Mouse (Mus musculus) midbrain, embryonic 13.5 days (tissue): ENCODE results near the gene Cyp2w1. TPM values are rescaled to one million over a fixed set of nuclear protein-coding genes. Genes with fewer than 3 reads are reported as not detected.
A peak's percentile ranks its signal among the peaks of the same experiment; 100 is the strongest.

Experiments
- ATAC-seq: fragments of 200-750 bp; cut with Nextera tagmentation; 2 replicates; pipeline ENCODE4 v1.8.0; 2017; ENCODE audit warnings: mild to moderate bottlenecking, moderate TSS enrichment, moderate library complexity
- H3K27ac ChIP-seq: fragments of 300-500 bp; sonication (generic); 2 replicates; pipeline ENCODE4 v1.5.1; 2015; ENCODE audit warnings: inconsistent platforms, mild to moderate bottlenecking, moderate library complexity
- H3K27me3 ChIP-seq: fragments of 300-500 bp; sonication (generic); 2 replicates; pipeline ENCODE4 v1.6.1; 2015; ENCODE audit warnings: mild to moderate bottlenecking, inconsistent platforms
- H3K36me3 ChIP-seq: fragments of 300-500 bp; sonication (generic); 2 replicates; pipeline ENCODE4 v1.6.1; 2015; ENCODE audit warnings: mild to moderate bottlenecking, inconsistent platforms
- H3K4me1 ChIP-seq: fragments of 300-500 bp; sonication (generic); replicated peaks from 2 replicates; pipeline ENCODE4 v1.6.1; 2015; ENCODE audit warnings: inconsistent platforms
- H3K4me2 ChIP-seq: fragments of 300-500 bp; sonication (generic); replicated peaks from 2 replicates; pipeline ENCODE4 v1.6.1; 2015; ENCODE audit warnings: moderate library complexity, mild to moderate bottlenecking, inconsistent platforms
- H3K4me3 ChIP-seq: fragments of 300-500 bp; sonication (generic); replicated peaks from 2 replicates; pipeline ENCODE4 v1.5.1; 2015; ENCODE audit warnings: mild to moderate bottlenecking, inconsistent platforms
- H3K9ac ChIP-seq: fragments of 300-500 bp; sonication (generic); replicated peaks from 2 replicates; pipeline ENCODE4 v1.6.1; 2015; ENCODE audit warnings: mild to moderate bottlenecking, inconsistent platforms
- H3K9me3 ChIP-seq: fragments of 300-500 bp; sonication (generic); 2 replicates; pipeline ENCODE4 v1.6.1; 2016; ENCODE audit warnings: mild to moderate bottlenecking, inconsistent platforms
- WGBS: fragments of 180-500 bp; shearing (Covaris S2); methylation state at CpG from one replicate; pipeline ENCODE4 v1.1.7; 2015; 5-methylcytosine and 5-hydroxymethylcytosine counted together
- polyA plus RNA-seq: library from polyadenylated mRNA; unstranded; fragments of >200 nt; fragmentation: Nextera tagmentation; extraction: Ambion mirVana; gene quantifications from 2 replicates; pipeline ENCODE4 v1.2.1, GENCODE M21; 2015

Gene Cyp2w1
- not detected in 2 replicates for polyA plus RNA-seq

DNA sequence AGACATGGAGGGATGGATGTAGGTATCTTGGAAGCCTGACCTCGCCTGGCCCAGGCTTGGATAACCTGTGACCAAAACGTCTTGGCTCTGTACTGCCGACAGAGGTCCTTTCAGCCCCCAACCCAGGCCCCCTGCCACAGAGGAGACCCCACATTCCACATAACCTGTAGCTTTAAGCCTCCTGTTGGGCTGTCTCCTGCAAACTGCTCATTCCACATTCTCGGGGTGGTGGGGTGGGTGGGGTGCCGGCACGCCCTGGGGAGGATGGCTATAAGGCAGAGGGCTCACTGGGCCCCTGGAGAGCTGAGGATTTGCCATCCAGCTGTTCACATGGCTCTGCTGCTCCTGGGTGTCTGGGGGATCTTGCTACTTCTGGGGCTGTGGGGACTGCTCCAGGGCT is at the start of gene Cyp2w1:
Cyp2w1 (plus strand) TSS at position 301 of the 400 bp plus-strand sequence.
- Histone ChIP-seq H3K9me3 (no peaks in the 10 kb centered on the region), H3K4me1 (peaks cover 9% of the 10 kb centered on the region), H3K27ac (no peak within 1 kb of the TSS), H3K4me2 (no peak within 1 kb of the TSS), H3K4me3 (no peak within 1 kb of the TSS), H3K9ac (peak within 1 kb of the TSS; percentile 36; the same call in 1 of the 2 replicates), H3K36me3 (no peaks in the 10 kb centered on the region), H3K27me3 (peaks cover 7% of the 10 kb centered on the region; the same call in 1 of the 2 replicates)
- 68% methylated on average over 6 of the region's 6 CpGs for WGBS
- no peak for ATAC-seq

DNA sequence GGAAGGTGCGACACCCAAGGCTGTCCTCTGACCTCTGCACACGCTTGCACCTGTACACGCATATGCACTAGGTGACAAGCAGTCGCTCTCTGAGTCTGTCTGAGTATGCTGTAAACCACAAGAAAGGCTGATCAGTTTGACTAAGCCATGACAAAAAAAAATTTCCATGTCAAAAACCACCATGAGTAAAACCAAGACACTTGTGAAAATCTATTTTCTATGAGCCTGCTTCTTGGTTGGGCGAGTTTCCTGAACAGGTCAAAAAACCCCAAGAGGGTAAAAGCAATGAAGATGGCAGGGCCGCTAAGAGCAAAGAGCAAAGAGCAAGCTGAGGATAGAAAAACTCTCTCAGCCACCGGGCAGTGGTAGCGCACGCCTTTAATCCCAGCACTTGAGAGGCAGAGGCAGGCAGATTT is 48.8 kb upstream of the Cyp2w1 start:
- ATAC-seq: no peak

DNA sequence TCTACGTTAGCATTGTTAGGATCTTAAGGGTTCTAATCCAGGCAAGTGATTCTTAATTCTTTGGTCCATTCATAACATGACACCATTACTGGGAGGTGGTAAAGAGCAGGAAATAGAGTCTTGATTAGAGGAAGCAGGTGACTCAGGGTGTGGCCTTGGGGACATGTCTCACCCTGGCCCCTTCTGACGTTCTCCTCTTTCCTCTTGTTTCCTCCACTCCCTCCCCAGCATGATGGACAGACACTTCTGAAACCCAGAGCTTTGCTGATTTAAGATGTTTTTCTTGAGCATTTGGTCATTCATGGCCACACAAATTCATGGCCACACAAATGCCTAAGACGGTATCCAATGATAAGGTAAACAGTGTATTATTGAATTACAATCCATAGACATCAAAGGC is 42.5 kb upstream of the Cyp2w1 start:
- no peak for ATAC-seq
- WGBS: 83% methylated on average over 3 of the region's 3 CpGs

More for the DNA sequence above, 48.8 kb upstream of the Cyp2w1 start:
- Histone ChIP-seq H3K9me3 (no peaks in the 10 kb centered on the region), H3K36me3 (no peaks in the 10 kb centered on the region), H3K9ac (no peak overlapping the region), H3K27me3 (no peaks in the 10 kb centered on the region), H3K4me1 (no peaks in the 10 kb centered on the region), H3K27ac (no peak overlapping the region), H3K4me2 (no peak overlapping the region), H3K4me3 (no peak overlapping the region)
- 87% methylated on average over 9 of the region's 9 CpGs for WGBS

DNA sequence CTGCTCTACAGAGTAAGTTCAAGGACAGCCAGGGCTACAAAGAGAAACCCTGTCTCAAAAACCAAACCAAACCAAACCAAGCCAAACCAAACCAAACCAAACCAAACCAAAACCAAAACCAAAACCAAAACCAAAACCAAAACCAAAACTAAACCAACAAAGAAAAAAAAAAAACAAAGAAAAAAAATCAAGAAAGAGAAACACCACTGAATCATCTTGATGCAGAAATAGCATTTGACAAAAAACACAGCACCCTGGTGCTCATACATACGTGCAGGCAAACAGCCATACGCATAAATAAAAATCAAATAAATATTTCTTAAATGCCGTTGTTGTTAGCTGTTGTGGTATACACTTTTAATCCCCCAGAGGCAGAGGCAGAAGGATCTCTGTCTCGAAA is 41.9 kb upstream of the Cyp2w1 start:
- no peak overlapping the region for H3K4me3 ChIP-seq
- 94% methylated on average over 4 of the region's 4 CpGs for whole genome bisulfite sequencing
- no peaks in the 10 kb centered on the region for H3K27me3 ChIP-seq
- ATAC-seq: no peak
- H3K4me2 ChIP-seq: no peak overlapping the region
- no peaks in the 10 kb centered on the region for H3K4me1 ChIP-seq
- no peak overlapping the region for H3K9ac ChIP-seq
- no peaks in the 10 kb centered on the region for H3K36me3 ChIP-seq
- H3K9me3 ChIP-seq: no peaks in the 10 kb centered on the region
- H3K27ac ChIP-seq: no peak overlapping the region

More for the DNA sequence above, 42.5 kb upstream of the Cyp2w1 start:
- Histone ChIP-seq H3K9me3 (no peaks in the 10 kb centered on the region), H3K4me3 (no peak overlapping the region), H3K4me1 (no peaks in the 10 kb centered on the region), H3K27ac (no peak overlapping the region), H3K9ac (no peak overlapping the region), H3K27me3 (no peaks in the 10 kb centered on the region), H3K4me2 (no peak overlapping the region), H3K36me3 (no peaks in the 10 kb centered on the region)

DNA sequence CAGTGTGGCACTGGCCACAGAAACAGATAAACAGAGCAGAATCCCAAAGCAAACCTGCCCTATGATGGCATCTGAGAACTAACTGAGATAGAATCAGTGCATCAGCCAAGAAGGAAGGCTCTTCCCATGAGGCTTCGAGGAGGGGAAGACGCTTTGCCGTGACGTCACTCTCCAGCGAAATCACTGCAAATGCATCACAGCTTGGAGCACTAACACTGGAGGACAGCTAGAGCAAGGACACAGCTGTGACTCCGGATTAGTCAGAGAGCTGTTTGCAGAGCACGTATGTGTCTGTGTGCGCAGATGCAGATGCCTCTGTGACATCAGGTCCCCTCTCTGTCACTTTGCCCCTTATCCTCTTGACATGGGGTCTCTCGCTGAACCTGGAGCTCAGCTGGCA is 40.6 kb upstream of the Cyp2w1 start:
- no peak for ATAC-seq
- 89% methylated on average over 9 of the region's 9 CpGs for WGBS
- Histone ChIP-seq H3K4me3 (no peak overlapping the region), H3K27me3 (no peaks in the 10 kb centered on the region), H3K36me3 (no peaks in the 10 kb centered on the region), H3K4me2 (no peak overlapping the region), H3K4me1 (no peaks in the 10 kb centered on the region), H3K27ac (no peak overlapping the region), H3K9ac (no peak overlapping the region), H3K9me3 (no peaks in the 10 kb centered on the region)

DNA sequence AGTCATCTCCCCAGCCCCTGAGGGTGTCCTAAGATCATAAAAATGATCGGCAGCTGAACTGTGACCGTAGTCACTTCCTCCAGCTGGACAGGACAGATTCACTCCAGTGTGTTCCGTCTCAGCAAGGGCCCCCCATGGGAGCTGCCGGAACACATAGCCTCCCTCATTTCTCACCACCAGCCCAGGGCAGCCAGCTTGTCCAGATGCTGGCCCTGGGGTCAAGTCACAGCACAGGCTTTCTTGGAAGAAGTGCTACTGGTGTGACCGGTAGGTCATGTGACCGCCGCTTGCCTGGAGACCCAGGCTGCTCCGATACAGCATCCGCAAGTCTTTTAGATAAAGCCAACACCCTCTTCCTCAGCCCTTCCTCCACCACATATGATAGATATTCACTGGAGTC is 38.9 kb upstream of the Cyp2w1 start:
- Histone ChIP-seq H3K9me3 (no peaks in the 10 kb centered on the region), H3K4me2 (no peak overlapping the region), H3K9ac (no peak overlapping the region), H3K36me3 (no peaks in the 10 kb centered on the region), H3K27me3 (no peaks in the 10 kb centered on the region), H3K4me3 (no peak overlapping the region), H3K27ac (no peak overlapping the region), H3K4me1 (no peaks in the 10 kb centered on the region)
- WGBS: 95% methylated on average over 9 of the region's 9 CpGs
- ATAC-seq: no peak

DNA sequence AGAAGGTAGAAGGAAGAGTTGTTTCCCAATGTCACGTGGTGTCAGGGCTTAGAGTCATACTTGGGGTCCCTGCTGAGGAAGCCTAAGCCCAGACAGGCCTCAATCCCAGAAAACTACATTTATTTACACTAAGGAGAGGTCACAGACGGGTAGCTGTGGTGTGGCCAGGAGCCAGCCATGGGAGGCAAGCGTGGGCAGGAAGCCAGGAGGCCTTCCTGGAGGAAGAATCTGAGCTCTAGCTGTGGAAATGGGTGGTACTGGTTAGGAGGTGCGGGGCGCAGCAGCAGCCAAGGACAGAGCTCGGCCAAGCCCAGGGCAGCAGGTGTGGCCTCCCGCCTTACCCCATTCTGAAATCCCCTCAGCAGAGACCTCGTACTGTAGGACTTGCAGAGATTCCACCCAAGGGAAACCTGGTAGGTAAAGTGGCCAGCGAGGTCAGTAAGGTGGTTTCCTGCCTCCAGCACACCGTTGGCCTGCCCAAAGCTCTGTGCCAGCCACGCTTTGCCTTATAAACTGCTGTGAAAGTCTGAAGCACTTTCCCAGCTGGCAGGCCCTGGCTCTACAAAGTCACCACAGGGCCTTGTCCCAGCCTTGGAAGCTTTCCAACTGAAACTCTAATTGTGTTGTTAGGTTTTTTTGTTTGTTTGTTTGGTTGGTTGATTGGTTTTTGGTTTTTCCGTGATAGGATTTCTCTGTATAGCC is 37.3 kb upstream of the Cyp2w1 start:
- Histone ChIP-seq H3K4me3 (no peak overlapping the region), H3K27me3 (no peaks in the 10 kb centered on the region), H3K4me2 (no peak overlapping the region), H3K4me1 (no peaks in the 10 kb centered on the region), H3K36me3 (no peaks in the 10 kb centered on the region), H3K27ac (no peak overlapping the region), H3K9me3 (no peaks in the 10 kb centered on the region), H3K9ac (no peak overlapping the region)
- 80% methylated on average over 12 of the region's 12 CpGs for WGBS
- ATAC-seq: no peak

DNA sequence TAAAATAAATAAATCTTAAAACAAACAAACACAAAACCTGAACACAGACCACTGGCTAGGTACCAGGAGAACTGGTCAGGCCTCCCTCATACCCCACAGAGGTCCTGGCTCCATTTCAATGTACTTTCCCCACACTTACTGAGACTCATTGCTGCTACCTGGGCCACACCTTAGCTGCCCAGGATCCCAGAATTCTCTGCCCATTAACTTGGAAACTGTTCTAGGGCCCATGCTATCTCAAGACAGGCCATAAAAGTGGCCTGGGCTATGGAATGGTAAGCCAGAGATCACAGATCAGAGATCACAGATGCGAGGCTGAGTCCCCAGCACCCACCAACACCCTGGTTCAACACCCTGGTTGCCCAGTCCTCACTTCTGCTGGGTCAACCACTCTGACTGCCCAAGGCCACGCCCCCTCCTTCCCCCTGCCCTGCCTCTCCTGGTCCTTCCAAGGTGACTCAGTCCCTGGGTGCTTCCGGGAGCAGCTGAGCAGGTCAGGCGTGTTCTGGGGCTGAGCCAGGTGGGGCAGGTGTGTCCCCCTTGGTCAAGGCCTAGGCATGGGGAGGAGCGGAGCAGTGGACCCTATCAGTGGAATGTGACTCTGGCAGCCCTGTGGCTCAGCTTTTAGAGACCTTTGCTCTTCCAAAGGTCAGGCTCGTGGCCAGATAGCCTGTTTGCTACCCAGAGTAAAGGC is 35.3 kb upstream of the Cyp2w1 start:
- H3K9me3 ChIP-seq: no peaks in the 10 kb centered on the region
- no peak overlapping the region for H3K9ac ChIP-seq
- WGBS: 81% methylated on average over 6 of the region's 6 CpGs
- no peak for ATAC-seq
- no peak overlapping the region for H3K4me2 ChIP-seq
- no peak overlapping the region for H3K4me3 ChIP-seq
- H3K4me1 ChIP-seq: no peaks in the 10 kb centered on the region
- no peaks in the 10 kb centered on the region for H3K36me3 ChIP-seq
- no peaks in the 10 kb centered on the region for H3K27me3 ChIP-seq
- no peak overlapping the region for H3K27ac ChIP-seq

DNA sequence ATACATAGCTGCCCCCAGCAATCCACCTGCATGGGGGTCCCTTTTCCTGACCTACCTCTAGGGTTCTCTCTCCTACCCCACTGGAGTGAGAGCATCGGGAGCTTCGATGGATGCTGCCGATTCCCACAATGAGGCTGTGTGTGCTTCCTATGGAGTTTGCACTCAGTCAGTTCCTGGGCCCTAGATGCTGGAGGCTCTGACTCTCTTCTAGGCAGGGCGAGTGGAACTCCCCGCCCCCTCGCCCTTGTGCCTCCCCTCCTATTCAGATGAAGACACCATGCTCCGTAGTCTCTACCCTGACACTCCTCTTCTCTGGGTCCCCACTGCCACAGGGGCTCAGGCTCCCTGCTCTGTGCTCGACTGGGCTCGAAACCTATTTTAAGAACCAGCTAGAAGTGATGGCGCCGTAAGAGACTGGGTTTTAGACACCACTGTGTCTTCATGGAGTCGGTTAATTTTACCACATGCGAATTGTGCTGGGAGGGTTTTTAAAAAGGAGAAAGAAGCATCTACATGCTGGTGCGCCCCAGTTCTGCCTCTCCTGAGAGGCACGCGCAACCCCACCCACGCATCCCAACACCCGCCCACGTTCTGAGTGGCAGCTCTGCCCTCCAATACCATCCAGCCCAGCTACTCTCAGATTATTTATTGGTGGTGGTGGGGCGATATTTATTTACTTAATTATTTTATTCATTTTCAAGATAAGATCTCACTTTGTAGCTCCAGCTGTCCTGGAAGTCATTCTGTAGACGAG is 34.5 kb upstream of the Cyp2w1 start:
- Histone ChIP-seq H3K9ac (no peak overlapping the region), H3K4me3 (no peak overlapping the region), H3K36me3 (no peaks in the 10 kb centered on the region), H3K27me3 (peaks cover 5% of the 10 kb centered on the region; the same call in 1 of the 2 replicates), H3K9me3 (no peaks in the 10 kb centered on the region), H3K27ac (no peak overlapping the region), H3K4me1 (no peaks in the 10 kb centered on the region), H3K4me2 (no peak overlapping the region)
- ATAC-seq: no peak
- WGBS: 66% methylated on average over 21 of the region's 21 CpGs

DNA sequence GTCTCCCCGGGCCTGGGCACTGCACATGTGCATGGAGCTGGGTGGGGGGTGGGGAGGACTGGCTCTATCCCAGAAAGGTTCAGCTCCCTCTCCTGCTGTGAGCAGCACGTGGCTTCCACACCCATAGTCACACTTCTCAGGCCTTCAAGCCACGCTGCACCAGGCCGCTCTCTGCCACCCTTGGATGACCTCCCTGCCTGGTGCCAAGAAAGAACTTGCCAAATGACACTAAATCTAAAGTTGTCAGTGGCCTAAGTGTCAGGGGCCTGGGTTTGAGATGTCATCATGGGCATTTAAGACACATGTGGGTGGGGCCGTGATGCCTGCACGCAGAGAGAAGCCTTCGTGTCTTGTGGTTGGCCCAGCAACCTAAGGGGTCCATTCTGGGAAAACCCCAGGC is 32.0 kb upstream of the Cyp2w1 start:
- H3K4me2 ChIP-seq: no peak overlapping the region
- no peaks in the 10 kb centered on the region for H3K36me3 ChIP-seq
- no peak overlapping the region for H3K27ac ChIP-seq
- 82% methylated on average over 7 of the region's 7 CpGs for WGBS
- no peaks in the 10 kb centered on the region for H3K9me3 ChIP-seq
- peaks cover 19% of the 10 kb centered on the region for H3K4me1 ChIP-seq
- peaks cover 29% of the 10 kb centered on the region for H3K27me3 ChIP-seq
- no peak overlapping the region for H3K9ac ChIP-seq
- no peak overlapping the region for H3K4me3 ChIP-seq
- no peak for ATAC-seq

DNA sequence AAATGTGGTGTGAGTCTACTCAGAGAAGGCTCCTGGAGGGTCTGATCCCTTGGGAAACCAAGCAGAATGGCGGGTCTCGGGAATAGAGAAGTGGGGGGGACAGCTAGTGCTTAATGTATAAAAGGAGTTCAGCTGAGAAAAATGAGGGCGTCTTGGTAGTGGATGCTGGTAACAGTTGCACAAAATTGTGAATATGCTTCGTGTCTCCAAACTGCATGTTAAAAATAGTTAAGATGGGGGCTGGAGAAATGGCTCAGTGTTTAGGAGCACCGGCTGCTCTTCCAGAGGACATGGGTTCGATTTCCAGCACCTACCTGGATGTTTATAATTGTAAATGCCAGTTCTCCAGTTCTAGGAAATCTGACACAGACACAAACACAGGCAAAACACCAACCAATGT is 31.1 kb upstream of the Cyp2w1 start:
- WGBS: 79% methylated on average over 6 of the region's 6 CpGs
- ATAC-seq: no peak
- Histone ChIP-seq H3K9me3 (no peaks in the 10 kb centered on the region), H3K27ac (no peak overlapping the region), H3K36me3 (no peaks in the 10 kb centered on the region), H3K4me1 (peaks cover 19% of the 10 kb centered on the region), H3K9ac (no peak overlapping the region), H3K4me3 (no peak overlapping the region), H3K27me3 (peaks cover 38% of the 10 kb centered on the region), H3K4me2 (no peak overlapping the region)
